Mouse (Mus musculus) layer of hippocampus, adult 18-20 months (tissue): ENCODE data around the gene Commd3. TPM values are rescaled to one million over a fixed set of nuclear protein-coding genes. Genes with fewer than 3 reads are reported as not detected.

ENCODE experiments used
- DNase-seq, 2 experiments: peaks; one replicate each; pipeline ENCODE4 v3.0.0; 2022; ENCODE audit warnings: low spot score in 2 of 2
- long read RNA-seq: library from polyadenylated mRNA; stranded (forward); transcript quantifications from one replicate; pipeline ENCODE4 v2.0.0, GENCODE M21; 2021
- total RNA-seq, 2 experiments: library from RNA; stranded (reverse); gene quantifications; 2 replicates each; pipeline ENCODE4 v1.2.3; 2021

The Commd3 gene
- total RNA-seq, result 10 to 100 TPM; 85.4 to 92.4 TPM
- long read RNA-seq, transcript Commd3-201 (8 exons, 935 nt), result major isoform, 29 of 41 reads
- long read RNA-seq, partial matches to known transcripts, result 3 of 41 reads
- long read RNA-seq, other reads (novel, unspliced or antisense), result 9 of 41 reads

GRCm38 (mm10) chr2:18672133-18672765 is at the start of gene Commd3:
TSS of gene Commd3 (plus strand) at chr2:18672384.
- DNase-seq, result peak; percentile 93 to 97

- DNase-seq, result peak in 1 of 2 experiments; percentile 53
Measured at GRCm38 (mm10) chr2:18623219-18623618, 49.0 kb upstream of the Commd3 start.

- no peak for DNase-seq
Measured at GRCm38 (mm10) chr2:18630547-18630946, 41.6 kb upstream of the Commd3 start.

GRCm38 (mm10) chr2:18635052-18635451 is 37.1 kb upstream of the Commd3 start:
- DNase-seq, result peak; percentile 80 to 95

- DNase-seq, result no peak
Measured at GRCm38 (mm10) chr2:18648563-18648962, 23.6 kb upstream of the Commd3 start.

GRCm38 (mm10) chr2:18654821-18655220 is 17.4 kb upstream of the Commd3 start:
- no peak for DNase-seq

- DNase-seq, result no peak
Measured at GRCm38 (mm10) chr2:18664003-18664402, 8.2 kb upstream of the Commd3 start.

- DNase-seq, result no peak
Measured at GRCm38 (mm10) chr2:18671041-18671440, 1.1 kb upstream of the Commd3 start.

GRCm38 (mm10) chr2:18672766-18673164 is 581 bp downstream of the Commd3 start:
- DNase-seq, result peak in 1 of 2 experiments; percentile 20

- no peak for DNase-seq
Measured at GRCm38 (mm10) chr2:18673766-18674165, 1.6 kb downstream of the Commd3 start.

GRCm38 (mm10) chr2:18674193-18674902 is 2.2 kb downstream of the Commd3 start:
- DNase-seq, result no peak

- no peak for DNase-seq
Measured at GRCm38 (mm10) chr2:18675681-18676456, 3.7 kb downstream of the Commd3 start.

DNA sequence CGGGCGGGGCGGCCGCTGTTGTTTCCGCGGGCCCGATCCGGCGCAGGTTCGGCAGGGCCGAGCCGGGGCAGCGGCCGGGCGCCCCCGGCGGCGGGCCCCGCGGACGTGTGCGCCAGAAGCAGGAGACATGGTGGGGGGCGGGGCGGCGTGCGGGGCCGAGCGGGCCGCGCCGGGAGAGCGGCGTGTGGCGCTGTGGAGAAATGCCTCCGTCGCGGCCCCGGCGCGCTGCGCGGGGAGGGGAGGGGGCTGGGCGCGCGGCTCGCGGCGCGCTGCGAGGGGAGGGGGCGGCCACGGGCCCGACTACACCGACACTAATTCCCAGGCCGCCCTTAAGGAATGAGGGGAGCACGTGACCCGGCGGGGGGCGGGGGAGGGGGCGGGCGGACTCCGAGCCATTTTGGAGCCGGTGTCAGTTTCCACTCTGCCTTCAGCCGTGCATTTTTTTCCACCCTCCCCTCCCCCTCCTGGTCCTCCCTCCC is 4.3 kb downstream of the Commd3 start:
- DNase-seq, result peak; percentile 63 to 83

DNA sequence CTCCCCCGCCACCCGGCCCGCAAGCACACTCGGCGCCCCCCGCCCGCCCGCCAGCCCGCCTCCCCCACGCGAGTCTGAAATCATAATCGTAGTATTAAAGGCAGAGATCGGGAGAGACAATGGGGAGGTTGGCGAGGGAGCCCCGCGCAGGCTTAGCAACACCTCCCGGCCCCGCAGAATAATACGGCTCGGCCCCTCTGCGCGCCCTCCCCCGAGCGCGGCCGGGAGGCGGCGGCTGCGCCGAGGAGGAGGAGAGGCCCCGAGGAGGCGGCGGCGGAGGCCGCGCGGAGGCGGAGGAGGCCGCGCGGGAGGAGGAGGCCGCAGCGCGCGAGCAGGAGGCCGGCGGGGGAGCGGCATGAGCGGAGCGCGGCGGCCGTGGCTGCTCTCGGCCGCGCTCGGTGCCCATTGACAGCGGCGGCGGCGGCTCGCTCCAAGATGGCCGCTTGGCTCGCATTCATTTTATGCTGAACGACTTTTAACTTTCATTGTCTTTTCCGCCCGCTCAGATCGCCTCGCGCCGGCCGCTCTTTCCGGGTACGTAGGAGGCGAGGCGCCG is 4.8 kb downstream of the Commd3 start, which contains the start of gene Bmi1:
Bmi1 (plus strand) TSS at position 83 of the 556 bp plus-strand sequence.
- DNase-seq, result peak; percentile 43 to 75

DNA sequence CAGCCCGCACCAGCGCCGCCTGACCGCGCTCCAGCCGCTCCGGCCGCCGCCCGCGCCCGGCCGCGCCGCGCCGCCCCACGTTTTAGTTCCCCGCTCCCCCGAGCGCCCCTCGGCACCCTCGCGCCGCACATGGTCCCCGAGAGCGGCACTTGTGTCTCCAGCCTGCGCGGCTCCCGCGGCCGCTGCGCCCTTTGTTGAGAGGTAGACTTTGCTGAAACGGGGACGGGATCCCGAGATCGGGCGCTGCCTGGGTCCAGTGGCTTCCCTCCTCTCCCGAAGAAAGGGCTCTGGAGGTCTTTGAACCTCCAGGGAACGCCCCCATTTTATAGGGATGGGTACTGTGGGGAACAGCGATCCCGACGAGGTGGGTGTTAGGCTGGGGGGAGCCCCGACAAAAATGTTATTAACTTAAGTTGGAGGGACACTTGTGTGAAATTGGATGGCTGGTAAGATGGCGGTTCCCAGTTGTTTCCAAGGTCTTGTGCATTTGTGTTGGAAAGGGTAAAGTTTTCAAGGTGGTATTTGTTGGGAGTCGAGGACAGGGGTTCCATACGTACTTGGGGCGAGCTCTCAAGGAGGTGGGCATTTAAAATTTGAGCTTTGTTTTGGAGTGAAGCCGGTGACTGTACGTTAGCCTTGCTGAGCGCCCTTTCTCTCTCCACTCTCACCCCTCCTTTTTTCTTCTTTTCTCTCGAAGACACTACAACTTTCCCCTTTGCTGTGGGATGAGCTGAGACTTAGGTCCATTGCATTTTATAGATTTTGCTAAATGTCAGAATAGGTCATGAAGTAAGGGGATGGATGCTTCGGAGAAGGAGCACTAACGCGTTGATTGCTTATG is 5.7 kb downstream of the Commd3 start:
- DNase-seq, result peak; percentile 35

DNA sequence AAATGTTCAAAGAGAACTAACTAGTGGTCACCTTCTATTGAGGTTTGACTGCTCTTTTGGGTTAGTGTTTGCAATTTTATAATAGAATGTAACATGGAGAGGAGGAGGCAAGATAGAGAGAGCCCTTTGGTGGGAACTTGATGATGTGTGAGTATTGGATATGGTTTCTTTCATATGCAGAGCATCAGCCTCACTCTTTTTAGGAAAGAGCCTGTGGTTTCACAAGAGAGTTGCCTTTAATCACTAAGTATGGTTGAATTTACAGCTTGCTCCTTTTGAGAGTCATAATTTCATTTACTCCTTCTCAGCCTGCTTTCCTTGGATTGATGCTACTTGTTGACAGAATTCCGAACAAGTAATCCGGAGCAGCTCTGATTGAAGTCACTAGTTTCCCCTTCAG is 7.5 kb downstream of the Commd3 start:
- no peak for DNase-seq

- DNase-seq, result no peak
Measured at GRCm38 (mm10) chr2:18680501-18680900, 8.3 kb downstream of the Commd3 start.

- peak in 1 of 2 experiments; percentile 58 for DNase-seq
Measured at GRCm38 (mm10) chr2:18680961-18681360, 8.8 kb downstream of the Commd3 start.

- DNase-seq, result no peak
Measured at GRCm38 (mm10) chr2:18684062-18684461, 11.9 kb downstream of the Commd3 start.

- DNase-seq, result no peak
Measured at GRCm38 (mm10) chr2:18686386-18686785, 14.2 kb downstream of the Commd3 start.
